Mouse (Mus musculus): ENCODE data around the gene Gabpb2.

DNA sequence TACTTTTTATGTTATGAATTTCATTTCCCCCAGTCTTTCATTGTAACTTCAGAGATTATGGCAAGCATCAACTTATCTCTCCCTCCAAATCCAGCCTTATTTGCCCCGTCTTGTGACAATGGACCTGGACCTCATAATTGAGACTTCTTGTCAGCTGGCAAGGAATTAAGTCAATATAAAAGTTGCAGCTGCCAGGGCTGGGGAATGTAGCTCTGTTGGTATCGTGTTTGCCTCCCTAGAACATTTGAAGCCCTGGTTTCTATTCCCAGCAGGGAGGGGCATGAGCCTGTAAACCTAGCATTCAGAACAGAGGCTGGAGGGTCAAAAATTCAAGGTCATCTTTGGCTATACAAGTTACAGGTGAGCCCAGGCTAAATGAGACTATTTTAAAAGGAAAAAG lies 21.9 kb downstream of the Gabpb2 start:
- TF ChIP-seq CTCF (IDR thresholded peaks at IDR 0.05; ENCODE audit: borderline replicate concordance, insufficient read depth, low read length) (no peak), POLR2A (IDR thresholded peaks at IDR 0.05; ENCODE audit: low read depth, low read length) (no peak)

Data from embryonic fibroblast, embryonic 13.5 days (primary cell).